10 mouse cellular contexts compared by ENCODE assay signal in genomic region chr10:4621505-4621815, GRCm38 (mm10). TPM values are rescaled to one million over a fixed set of nuclear protein-coding genes. Genes with fewer than 3 reads are reported as not detected.
A peak's percentile ranks its signal among the peaks of the same experiment; 100 is the strongest.
DNase-seq lines count a peak whose midpoint lies in the region; ATAC-seq and TF ChIP-seq lines count a peak whose summit lies in the region.
"Had no signal": no experiment of that assay in that cellular context is flagged by ENCODE, and none has a peak within 500 bp of the region (broad histone marks: within the 10 kb centered on the region; RNA-seq: fewer than 3 reads in every experiment).

No protein-coding gene starts in this region.

- H3K9ac ChIP-seq in limb, embryonic 11.5 days (ENCODE audit: low read length): no peak overlapping the region
- no peak overlapping the region for H3K9ac ChIP-seq in stomach, postnatal 0 days (ENCODE audit: low read length)

- peak; percentile 31 to 85 for DNase-seq in adrenal gland, adult (ENCODE audit: inconsistent age in 2 of 2, low spot score in 1 of 2)
- no peak for DNase-seq in adrenal gland, postnatal 25 days
- no peak for DNase-seq in thymus, adult 2 months
- DNase-seq in thymus, postnatal 10 days (ENCODE audit: low spot score in 2 of 2): no peak
- no peak for DNase-seq in limb, embryonic 11.5 days (ENCODE audit: low spot score)
- DNase-seq in stomach, postnatal 0 days (ENCODE audit: low spot score): no peak
- no peak for DNase-seq in layer of hippocampus, postnatal 36 days
- no peak for DNase-seq in ovary, postnatal 10 days (ENCODE audit: low spot score)

- no peak for TF ChIP-seq POLR2A in thymus, adult 2 months (IDR thresholded peaks at IDR 0.05; ENCODE audit: control insufficient read depth, extremely low read depth, insufficient read depth, low read length, poor library complexity)

- TF ChIP-seq EP300 in stomach, postnatal 0 days (optimal IDR thresholded peaks at IDR 0.05): no peak

- H3K4me1 ChIP-seq in thymus, adult 2 months (replicated peaks; ENCODE audit: control insufficient read depth, insufficient read depth, low read length): peaks cover 31% of the 10 kb centered on the region
- 0 out of 2 replicates have a peak, but pooled peaks cover 2% of the 10 kb centered on the region for H3K4me1 ChIP-seq in limb, embryonic 11.5 days (ENCODE audit: control insufficient read depth, insufficient read depth, low read length)
- no peaks in the 10 kb centered on the region for H3K4me1 ChIP-seq in stomach, postnatal 0 days (replicated peaks; ENCODE audit: control insufficient read depth, insufficient read depth)

- H3K27ac ChIP-seq in thymus, adult 2 months (ENCODE audit: control insufficient read depth, insufficient read depth, low read length): peak overlapping the region; percentile 53; the same call in 1 of the 2 replicates
- 0 out of 2 replicates have a peak overlapping the region, but pooled peaks have one; percentile 3 for H3K27ac ChIP-seq in limb, embryonic 11.5 days (replicated peaks; ENCODE audit: low read depth, low read length)
- H3K27ac ChIP-seq in stomach, postnatal 0 days (replicated peaks): peak overlapping the region; percentile 74; the same call in 1 of the 2 replicates

- 44% methylated on average over 5 of the region's 5 CpGs for WGBS in thymus, adult 2 months
- WGBS in limb, embryonic 11.5 days: 91% methylated on average over 5 of the region's 5 CpGs
- 79% methylated on average over 5 of the region's 5 CpGs for WGBS in stomach, postnatal 0 days

- H3K27me3 ChIP-seq in thymus, adult 2 months (ENCODE audit: control insufficient read depth, insufficient read depth, low read length): no peaks in the 10 kb centered on the region
- H3K27me3 ChIP-seq in limb, embryonic 11.5 days (ENCODE audit: control insufficient read depth, insufficient read depth, low read length): no peaks in the 10 kb centered on the region
- no peaks in the 10 kb centered on the region for H3K27me3 ChIP-seq in stomach, postnatal 0 days (ENCODE audit: control insufficient read depth, insufficient read depth, low read length)

- no peaks in the 10 kb centered on the region for H3K9me3 ChIP-seq in limb, embryonic 11.5 days (ENCODE audit: control insufficient read depth, low read length)
- H3K9me3 ChIP-seq in stomach, postnatal 0 days (ENCODE audit: control insufficient read depth, low read length): no peaks in the 10 kb centered on the region

- ATAC-seq in limb, embryonic 11.5 days (ENCODE audit: insufficient number of reproducible peaks, low FRiP score, low TSS enrichment, low read depth): no peak
- no peak for ATAC-seq in stomach, postnatal 0 days (ENCODE audit: low FRiP score, low TSS enrichment)

- TF ChIP-seq CTCF in thymus, adult 2 months (IDR thresholded peaks at IDR 0.05; ENCODE audit: borderline replicate concordance, control insufficient read depth, extremely low read depth, insufficient read depth, low read length, poor library complexity): no peak
- no peak for TF ChIP-seq CTCF in stomach, postnatal 0 days (IDR thresholded peaks at IDR 0.05; ENCODE audit: low read depth)

- H3K36me3 ChIP-seq in thymus, adult 2 months (ENCODE audit: control insufficient read depth, insufficient read depth, low read length): no peaks in the 10 kb centered on the region
- H3K36me3 ChIP-seq in limb, embryonic 11.5 days (ENCODE audit: control insufficient read depth, insufficient read depth, low read length): no peaks in the 10 kb centered on the region
- no peaks in the 10 kb centered on the region for H3K36me3 ChIP-seq in stomach, postnatal 0 days (ENCODE audit: control insufficient read depth, insufficient read depth, low read length)

- H3K4me3 ChIP-seq in thymus, adult 2 months (ENCODE audit: control insufficient read depth, insufficient read depth, low read length): no peak overlapping the region
- no peak overlapping the region for H3K4me3 ChIP-seq in limb, embryonic 11.5 days (ENCODE audit: low read depth, low read length)
- no peak overlapping the region for H3K4me3 ChIP-seq in stomach, postnatal 0 days (ENCODE audit: low read depth, low read length)
- H3K4me3 ChIP-seq: erythroblast, embryonic 14.5 days had no signal

- H3K4me2 ChIP-seq in limb, embryonic 11.5 days (ENCODE audit: low read depth, severe bottlenecking): no peak overlapping the region
- H3K4me2 ChIP-seq in stomach, postnatal 0 days (replicated peaks; ENCODE audit: low read depth): peak overlapping the region; percentile 12; the same call in 1 of the 2 replicates
- H3K4me2 ChIP-seq: heart, embryonic 11.5 days had no signal

RNA-seq across cellular contexts. Expression of gene Esr1, which starts 10.1 kb away (rescaled TPM):
- 12.0 and 12.8 TPM in 2 replicates for total RNA-seq in adrenal gland, postnatal 25 days (2021)
- polyA plus RNA-seq in thymus, adult 2 months (2012; rRNA removed): 3.4 and 5.2 TPM in 2 replicates
- polyA plus RNA-seq in limb, embryonic 11.5 days (2014; fragmentation: Nextera tagmentation; extraction: Ambion mirVana): 0.67 and 1.1 TPM in 2 replicates
- polyA plus RNA-seq in stomach, postnatal 0 days (2015; fragmentation: Nextera tagmentation; extraction: Ambion mirVana): 0.45 and 0.57 TPM in 2 replicates
- 1 to 10 TPM; 2.3 to 2.7 TPM for total RNA-seq in layer of hippocampus, postnatal 36 days (2021)

Comparison
In these comparisons a context has a peak if more than half of its experiments do, and no peak if none do; other contexts are left out.
1. DNase-seq: peak in adrenal gland, adult (2 of 2); none in adrenal gland, postnatal 25 days (single experiment), thymus, adult 2 months (single experiment), thymus, postnatal 10 days (0 of 2), limb, embryonic 11.5 days (single experiment), stomach, postnatal 0 days (single experiment), layer of hippocampus, postnatal 36 days (0 of 2) and ovary, postnatal 10 days (single experiment).
2. H3K27ac ChIP-seq: peak in every context shown above with its lines; median percentile 74 in stomach, postnatal 0 days; 53 in thymus, adult 2 months; 3 in limb, embryonic 11.5 days.